Mouse (Mus musculus) ES-E14 (cell line): ENCODE results near the gene Eif4g3.

ENCODE experiments used
- CHD2 ChIP-seq: IDR thresholded peaks from 2 replicates; pipeline ENCODE4 v1.6.1; 2014; ENCODE audit warnings: mild to moderate bottlenecking, low read depth, low read length, inconsistent platforms
- ZC3H11A ChIP-seq: IDR thresholded peaks from 2 replicates; pipeline ENCODE4 v1.6.1; 2012; ENCODE audit warnings: low read depth, mild to moderate bottlenecking, inconsistent platforms, low read length, borderline replicate concordance
- ZNF384 ChIP-seq: IDR thresholded peaks from 2 replicates; pipeline ENCODE4 v1.6.1; 2012; ENCODE audit warnings: low read depth, low read length, inconsistent platforms

DNA sequence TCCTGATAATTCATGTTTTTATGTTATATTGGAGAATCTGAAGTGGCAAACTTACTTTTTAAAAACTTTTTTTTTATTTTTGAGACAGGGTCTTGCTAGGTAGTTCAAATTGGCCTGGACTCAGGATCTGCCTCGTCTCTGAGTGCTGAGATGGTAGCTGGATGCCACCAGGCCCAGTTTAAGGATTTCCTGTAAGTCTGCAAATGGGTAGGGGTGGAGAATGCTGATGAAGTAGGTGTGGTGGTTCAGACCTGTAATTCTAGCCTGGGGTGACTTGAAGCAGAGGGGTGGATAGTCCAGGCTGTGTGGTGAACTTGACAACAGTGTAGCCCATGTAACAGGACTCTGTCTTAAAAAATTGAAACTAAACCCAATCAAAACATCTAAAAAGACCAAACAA, 45.1 kb downstream of the Eif4g3 start:
- TF ChIP-seq ZNF384 (no peak), CHD2 (no peak), ZC3H11A (no peak)
